Mouse (Mus musculus) fat pad, adult 2 months (tissue): ENCODE measurements around the gene Slc6a20a.
"Not testable (repeated sequence)": the region's sequence is repeated elsewhere in the genome, so short reads cannot be mapped to it uniquely, and the experiment has no call there.

Experiments
- DNase-seq: peaks from one replicate; pipeline ENCODE4 v3.0.0-alpha.2; 2011; ENCODE audit warnings: low read depth, low spot score; ENCODE audit errors: extremely low read depth

The Slc6a20a gene

DNA sequence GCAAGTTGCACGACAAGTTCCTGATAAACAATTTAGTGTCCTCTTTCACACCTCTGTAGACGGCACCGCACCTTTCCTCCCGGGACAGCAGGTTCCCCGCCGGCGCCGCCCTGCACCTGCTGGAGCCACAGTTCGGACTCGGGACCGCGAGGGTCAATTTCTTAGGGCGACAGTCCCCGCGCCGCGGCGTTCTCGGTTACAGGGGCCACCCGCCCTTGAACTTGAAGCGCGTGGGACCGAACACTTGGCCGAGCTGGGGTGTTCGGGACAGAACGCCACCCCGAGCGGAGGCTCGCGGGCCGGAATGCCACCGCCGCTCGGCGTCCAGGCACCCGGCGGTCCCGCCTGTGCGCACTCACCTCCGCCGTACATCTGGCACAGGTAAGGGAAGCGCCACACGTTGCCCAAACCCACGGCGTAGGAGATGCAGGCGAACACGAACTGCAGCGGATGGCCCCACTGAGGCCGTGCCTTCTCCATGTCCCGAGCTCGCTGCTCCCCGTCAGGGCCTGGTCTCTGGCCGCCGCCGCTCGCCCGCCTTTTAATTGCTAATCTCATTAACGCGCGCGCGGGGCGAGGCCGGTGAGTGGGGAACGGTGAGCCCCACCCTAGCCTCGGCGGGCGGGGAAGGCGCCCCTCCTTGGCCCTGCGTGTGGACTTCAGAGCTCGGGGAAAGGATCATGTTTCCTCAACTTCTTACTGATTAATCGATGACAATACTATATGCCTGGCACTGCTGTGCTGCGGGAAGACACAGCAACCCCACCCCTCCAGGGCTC is at the start of gene Slc6a20a, which contains the start of gene Ccr9:
Slc6a20a (minus strand) TSS at position 559 of the 779 bp plus-strand sequence.
Ccr9 (plus strand) TSS at position 113 of the 779 bp plus-strand sequence.
- DNase-seq: no peak

GRCm38 (mm10) chr9:123722737-123723493 is 44.2 kb upstream of the Slc6a20a start:
- DNase-seq: no peak

- DNase-seq: peak; percentile 94
Measured at GRCm38 (mm10) chr9:123717186-123718008, 38.7 kb upstream of the Slc6a20a start, which contains the start of gene Lztfl1. TSS of gene Lztfl1 (minus strand) at chr9:123717697.

GRCm38 (mm10) chr9:123716301-123716700 is 37.6 kb upstream of the Slc6a20a start:
- no peak for DNase-seq

- DNase-seq: no peak
Measured at GRCm38 (mm10) chr9:123713111-123713510, 34.4 kb upstream of the Slc6a20a start.

DNA sequence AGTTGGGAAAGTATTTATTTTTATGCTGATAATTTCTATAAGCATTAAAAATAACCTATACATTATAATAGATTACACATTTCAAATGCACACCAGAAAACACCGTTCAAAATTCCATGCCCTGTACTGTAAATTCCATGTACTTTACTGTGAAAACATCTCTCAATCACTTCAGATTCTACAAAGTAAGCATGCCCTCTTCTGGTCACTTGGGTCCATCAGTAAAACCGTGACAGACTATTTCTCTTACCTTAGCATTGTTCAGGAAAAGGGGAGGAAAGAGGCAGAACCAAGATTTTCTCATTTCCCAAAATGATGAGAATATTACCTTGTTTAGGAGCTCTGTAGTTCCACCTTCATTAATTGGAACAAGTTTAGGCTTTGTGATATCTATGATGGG is 30.5 kb upstream of the Slc6a20a start:
- no peak for DNase-seq

GRCm38 (mm10) chr9:123701822-123702221 is 23.1 kb upstream of the Slc6a20a start:
- DNase-seq: no peak

DNA sequence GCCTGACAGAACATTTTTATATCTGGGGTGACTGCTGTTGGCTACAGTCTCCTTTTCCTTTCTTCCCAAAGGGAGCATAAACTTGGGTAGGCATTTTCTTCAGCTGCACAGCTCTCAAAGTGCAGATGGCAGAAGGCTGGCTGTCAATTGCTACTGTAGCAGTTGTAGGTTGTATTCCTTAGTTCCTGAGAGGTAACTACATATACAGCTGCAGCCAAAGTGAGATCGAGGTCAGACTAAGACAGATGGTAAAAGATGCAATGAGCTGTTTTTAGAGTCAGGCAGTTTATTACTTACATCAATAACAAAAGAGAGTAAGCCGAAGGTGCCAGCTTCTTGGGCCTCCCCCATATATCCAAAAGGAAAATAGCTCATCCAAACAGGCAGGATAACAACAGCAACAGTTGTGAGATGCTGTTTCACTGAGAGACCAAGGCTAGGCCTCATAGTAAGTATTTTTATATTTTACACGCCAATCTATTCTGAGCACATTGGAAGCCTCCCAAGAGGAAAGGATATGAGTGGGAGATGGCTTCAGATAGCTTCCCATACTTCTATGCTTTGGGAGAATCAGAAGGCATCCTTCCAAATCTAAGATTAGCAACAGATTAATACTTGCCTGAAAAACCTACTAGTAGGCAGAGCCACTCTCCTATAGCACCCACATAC is 17.1 kb upstream of the Slc6a20a start:
- no peak for DNase-seq

DNA sequence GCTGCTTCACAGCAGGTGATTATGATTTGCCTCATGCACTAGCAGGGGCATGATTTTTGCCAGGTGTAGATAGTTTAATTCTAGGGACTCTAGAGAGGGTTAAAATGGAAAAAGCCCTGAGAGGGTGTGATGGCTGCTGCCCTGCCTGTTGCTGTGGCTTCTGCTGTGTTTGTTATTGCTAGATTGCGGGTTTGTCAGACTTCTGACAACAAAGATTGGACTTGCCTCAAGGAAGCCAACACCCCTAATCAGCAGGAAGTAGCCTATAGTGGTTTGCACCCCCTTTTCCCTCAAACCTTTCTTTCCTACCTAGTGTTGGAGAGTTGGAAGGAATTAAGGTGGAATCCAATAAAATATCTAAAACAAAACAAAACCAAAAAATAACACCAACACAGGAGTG is 9.5 kb upstream of the Slc6a20a start:
- no peak for DNase-seq

- no peak for DNase-seq
Measured at GRCm38 (mm10) chr9:123686206-123686605, 7.5 kb upstream of the Slc6a20a start.

GRCm38 (mm10) chr9:123683704-123684103 is 5.0 kb upstream of the Slc6a20a start:
- no peak for DNase-seq

GRCm38 (mm10) chr9:123679198-123679597 is 513 bp upstream of the Slc6a20a start:
- DNase-seq: no peak

DNA sequence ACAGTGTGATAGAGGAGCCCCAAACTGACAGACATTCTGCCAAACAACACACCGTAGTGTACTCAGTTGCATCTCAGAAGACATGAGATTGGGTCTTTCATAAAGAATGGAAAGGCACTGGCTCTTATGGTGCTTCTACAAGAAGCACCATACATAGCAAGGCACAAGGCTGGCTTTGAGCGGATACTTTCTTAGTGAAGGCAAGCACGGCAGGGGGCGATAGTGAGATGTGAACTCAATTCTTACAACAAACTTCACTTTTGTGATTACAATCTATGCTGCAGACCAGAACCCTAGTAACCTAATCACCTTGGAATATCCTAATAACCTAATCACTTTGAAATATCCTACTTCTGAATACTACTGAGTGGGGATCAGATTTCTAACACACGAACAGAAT is 13.0 kb downstream of the Slc6a20a start:
- DNase-seq: no peak

GRCm38 (mm10) chr9:123659986-123660676 is 18.6 kb downstream of the Slc6a20a start:
- not testable (repeated sequence) for DNase-seq

- peak; percentile 90 for DNase-seq
Measured at GRCm38 (mm10) chr9:123658981-123659380, 19.7 kb downstream of the Slc6a20a start.

GRCm38 (mm10) chr9:123657457-123657856 is 21.2 kb downstream of the Slc6a20a start:
- DNase-seq: no peak

DNA sequence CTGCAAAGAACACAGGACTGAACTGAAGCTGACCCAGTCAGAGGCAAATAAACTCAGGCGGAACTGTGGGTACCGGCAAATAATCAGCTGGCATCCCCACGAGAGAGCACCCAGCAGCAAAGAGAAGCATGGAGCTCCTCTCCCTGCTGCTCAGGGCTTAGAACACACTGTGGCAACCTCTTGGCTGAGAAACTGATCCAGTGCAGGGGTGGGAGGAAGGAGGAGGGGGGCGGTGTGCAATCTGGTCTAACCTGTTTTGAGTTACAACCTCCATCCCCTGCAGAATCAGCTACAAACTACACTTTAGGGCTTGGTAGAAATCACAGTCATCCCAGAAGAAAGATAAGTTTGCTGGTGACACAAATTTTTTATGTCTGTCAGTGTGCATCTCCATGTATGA is 27.3 kb downstream of the Slc6a20a start:
- DNase-seq: no peak

DNA sequence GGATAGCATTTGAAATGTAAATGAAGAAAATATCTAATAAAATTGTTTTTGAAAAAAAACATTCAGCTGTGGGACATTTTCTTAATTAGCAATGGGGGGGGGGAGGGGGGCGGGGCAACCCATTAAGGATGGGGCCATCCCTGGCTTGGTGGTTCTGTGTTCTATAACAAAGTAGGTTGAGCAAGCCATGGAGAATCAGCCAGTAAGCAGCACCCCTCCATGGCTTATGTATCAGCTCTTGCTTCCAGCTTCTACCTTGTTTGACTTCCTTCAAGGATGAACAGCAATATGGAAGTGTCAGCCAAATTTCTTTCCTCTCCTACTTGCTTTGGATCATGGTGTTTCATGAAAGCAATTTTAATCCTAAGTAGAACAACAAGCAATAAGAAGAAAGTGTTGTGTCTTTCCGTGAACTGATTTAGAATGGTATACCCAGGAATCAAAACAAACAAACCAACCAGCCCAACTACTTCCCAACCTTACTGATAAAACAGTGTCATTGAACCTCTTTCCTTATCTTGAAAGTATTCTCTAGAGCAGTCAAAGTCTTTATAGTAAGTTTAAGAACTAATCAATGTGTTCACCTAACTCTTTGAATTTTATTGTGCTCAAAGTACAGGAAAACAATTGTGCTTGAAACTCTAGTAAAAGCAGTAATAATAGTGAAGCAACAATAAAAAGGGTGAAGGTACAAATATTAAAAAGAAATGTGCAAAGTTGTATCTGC is 28.7 kb downstream of the Slc6a20a start:
- no peak for DNase-seq

- DNase-seq: no peak
Measured at GRCm38 (mm10) chr9:123640106-123640505, 38.6 kb downstream of the Slc6a20a start.
